Mouse (Mus musculus) kidney, adult 2 months (tissue): ENCODE results near the gene Tbc1d9.

Experiments
- CTCF ChIP-seq: fragments of 200-500 bp; conservative IDR thresholded peaks from 2 replicates; pipeline ENCODE4 v1.5.1; 2011; ENCODE audit warnings: low read depth, mild to moderate bottlenecking, control low read depth, low read length, moderate library complexity, mixed read lengths; ENCODE audit not compliant: insufficient read depth, insufficient read length
- POLR2A ChIP-seq: fragments of 200-500 bp; IDR thresholded peaks from one replicate; pipeline ENCODE4 v1.6.1; 2011; ENCODE audit warnings: low read depth, low read length, control low read depth

- TF ChIP-seq POLR2A (no peak), CTCF (no peak)
These were observed 79.0 kb downstream of the Tbc1d9 start for GRCm38 (mm10) chr8:83244151-83244550.
